Mouse (Mus musculus) heart, postnatal 0 days (tissue): Measurements from ENCODE around the gene Cdkn1b. TPM values are rescaled to one million over a fixed set of nuclear protein-coding genes. Genes with fewer than 3 reads are reported as not detected.

Experiments
- ATAC-seq: fragments of 200-750 bp; cut with Nextera tagmentation; 2 replicates; pipeline ENCODE4 v1.8.0; 2017; ENCODE audit warnings: low read depth, moderate number of reproducible peaks, moderate library complexity; ENCODE audit not compliant: insufficient read depth
- DNase-seq: peaks from one replicate; pipeline ENCODE4 v3.0.0-alpha.2; 2016; ENCODE audit warnings: low spot score
- H3K27ac ChIP-seq: fragments of 300-500 bp; sonication (generic); 2 replicates; pipeline ENCODE4 v1.5.1; 2014; ENCODE audit warnings: low read depth, mild to moderate bottlenecking
- H3K27me3 ChIP-seq: fragments of 300-500 bp; sonication (generic); 2 replicates; pipeline ENCODE4 v1.6.1; 2014; ENCODE audit warnings: low read length, mixed read lengths; ENCODE audit not compliant: control insufficient read depth, insufficient read depth
- H3K36me3 ChIP-seq: fragments of 300-500 bp; sonication (generic); replicated peaks from 2 replicates; pipeline ENCODE4 v1.6.1; 2014; ENCODE audit warnings: low read length, mixed read lengths; ENCODE audit not compliant: control insufficient read depth, insufficient read depth
- H3K4me1 ChIP-seq: fragments of 300-500 bp; sonication (generic); 2 replicates; pipeline ENCODE4 v1.6.1; 2014; ENCODE audit warnings: antibody characterized with exemption; ENCODE audit not compliant: control insufficient read depth, insufficient read depth
- H3K4me2 ChIP-seq: fragments of 300-500 bp; sonication (generic); 2 replicates; pipeline ENCODE4 v1.6.1; 2014; ENCODE audit warnings: low read depth, mild to moderate bottlenecking, low read length, moderate library complexity
- H3K4me3 ChIP-seq: fragments of 300-500 bp; sonication (generic); 2 replicates; pipeline ENCODE4 v1.5.1; 2014; ENCODE audit warnings: low read depth, low read length
- H3K9ac ChIP-seq: fragments of 300-500 bp; sonication (generic); replicated peaks from 2 replicates; pipeline ENCODE4 v1.6.1; 2014; ENCODE audit warnings: low read depth, low read length, mixed read lengths
- H3K9me3 ChIP-seq: fragments of 300-500 bp; sonication (generic); replicated peaks from 2 replicates; pipeline ENCODE4 v1.6.1; 2016; ENCODE audit warnings: low read length; ENCODE audit not compliant: control insufficient read depth
- CTCF ChIP-seq: IDR thresholded peaks from 2 replicates; pipeline ENCODE4 v1.5.1; 2016; ENCODE audit warnings: antibody characterized with exemption, control low read depth, low read depth
- EP300 ChIP-seq: IDR thresholded peaks from 2 replicates; pipeline ENCODE4 v1.6.1; 2016; ENCODE audit warnings: antibody characterized with exemption, low read depth
- WGBS: fragments of 180-500 bp; shearing (Covaris S2); extraction: QIAGEN DNeasy Blood & Tissue Kit; methylation state at CpG from one replicate; pipeline ENCODE4 v1.1.7; 2014; 5-methylcytosine and 5-hydroxymethylcytosine counted together
- polyA plus RNA-seq: library from polyadenylated mRNA; unstranded; fragments of >200 nt; fragmentation: Nextera tagmentation; extraction: Ambion mirVana; gene quantifications from 2 replicates; pipeline ENCODE4 v1.2.1, GENCODE M21; 2015
- total RNA-seq: library from RNA; depleted of rRNA; stranded (reverse); fragments of >200 nt; gene quantifications from 2 replicates; pipeline ENCODE4 v1.2.3, GENCODE M21; 2014; ENCODE audit warnings: low replicate concordance

Cdkn1b gene
- total and polyA plus RNA-seq, 2 experiments from 2014 or later, result 23.7 to 42.9 TPM

GRCm38 (mm10) chr6:134918769-134919168 is 1.4 kb upstream of the Cdkn1b start:
- ATAC-seq (no peak), DNase-seq (no peak)
- Histone ChIP-seq H3K4me1 (peaks cover 14% of the 10 kb centered on the region; the same call in 1 of the 2 replicates), H3K9ac (peak overlapping the region; percentile 98; the same call in 1 of the 2 replicates), H3K4me3 (no peak overlapping the region), H3K36me3 (0 out of 2 replicates have a peak, but pooled peaks cover 9% of the 10 kb centered on the region), H3K27me3 (no peaks in the 10 kb centered on the region), H3K27ac (peak overlapping the region; percentile 98), H3K4me2 (peak overlapping the region; percentile 88; the same call in 1 of the 2 replicates), H3K9me3 (no peaks in the 10 kb centered on the region)
- 97% methylated on average over 10 of the region's 10 CpGs for WGBS
- TF ChIP-seq CTCF (no peak), EP300 (no peak)

- 0 out of 2 replicates have a peak, but pooled peaks cover 14% of the 10 kb centered on the region for H3K36me3 ChIP-seq
- H3K4me2 ChIP-seq, result peak overlapping the region; percentile 88
- H3K9me3 ChIP-seq, result no peaks in the 10 kb centered on the region
- H3K27me3 ChIP-seq, result no peaks in the 10 kb centered on the region
- peak overlapping the region; percentile 98 for H3K9ac ChIP-seq
- ATAC-seq, result peak; percentile 12
- DNase-seq, result peak; percentile 49
- no peak for TF ChIP-seq CTCF
- no peak for TF ChIP-seq EP300
- peaks cover 16% of the 10 kb centered on the region; the same call in 1 of the 2 replicates for H3K4me1 ChIP-seq
- H3K4me3 ChIP-seq, result peak overlapping the region; percentile 97
- 3% methylated on average over 37 of the region's 37 CpGs for WGBS
- H3K27ac ChIP-seq, result peak overlapping the region; percentile 98
Measured at GRCm38 (mm10) chr6:134919511-134920189, 551 bp upstream of the Cdkn1b start.

- peak overlapping the region; percentile 98 for H3K27ac ChIP-seq
- H3K4me1 ChIP-seq, result peaks cover 16% of the 10 kb centered on the region; the same call in 1 of the 2 replicates
- H3K4me3 ChIP-seq, result peak overlapping the region; percentile 97
- peak overlapping the region; percentile 89 for H3K4me2 ChIP-seq
- 0 out of 2 replicates have a peak, but pooled peaks cover 14% of the 10 kb centered on the region for H3K36me3 ChIP-seq
- no peaks in the 10 kb centered on the region for H3K27me3 ChIP-seq
- TF ChIP-seq CTCF (no peak), EP300 (no peak)
- DNase-seq, result peak; percentile 52
- ATAC-seq, result no peak
- under 1% methylated on average over 32 of the region's 32 CpGs for WGBS
- no peaks in the 10 kb centered on the region for H3K9me3 ChIP-seq
- H3K9ac ChIP-seq, result peak overlapping the region; percentile 98
Measured at GRCm38 (mm10) chr6:134921014-134921694, 953 bp downstream of the Cdkn1b start.

- H3K4me2 ChIP-seq, result peak overlapping the region; percentile 89
- TF ChIP-seq EP300, result no peak
- no peak for TF ChIP-seq CTCF
- H3K4me1 ChIP-seq, result peaks cover 16% of the 10 kb centered on the region; the same call in 1 of the 2 replicates
- 6% methylated on average over 20 of the region's 20 CpGs for WGBS
- H3K9ac ChIP-seq, result peak overlapping the region; percentile 98
- H3K9me3 ChIP-seq, result no peaks in the 10 kb centered on the region
- H3K4me3 ChIP-seq, result peak overlapping the region; percentile 97
- 0 out of 2 replicates have a peak, but pooled peaks cover 14% of the 10 kb centered on the region for H3K36me3 ChIP-seq
- no peak for DNase-seq
- ATAC-seq, result no peak
- H3K27ac ChIP-seq, result peak overlapping the region; percentile 98
- H3K27me3 ChIP-seq, result no peaks in the 10 kb centered on the region
Measured at GRCm38 (mm10) chr6:134921695-134922510, 1.7 kb downstream of the Cdkn1b start.
